Mouse (Mus musculus): Measurements from ENCODE around the gene Ddr2. TPM values are rescaled to one million over a fixed set of nuclear protein-coding genes. Genes with fewer than 3 reads are reported as not detected.
"Not testable (repeated sequence)": the region's sequence is repeated elsewhere in the genome, so short reads cannot be mapped to it uniquely, and the experiment has no call there.

The Ddr2 gene
- polyA plus RNA-seq, 1 experiment from 2014 or later = 53.6 TPM

DNA sequence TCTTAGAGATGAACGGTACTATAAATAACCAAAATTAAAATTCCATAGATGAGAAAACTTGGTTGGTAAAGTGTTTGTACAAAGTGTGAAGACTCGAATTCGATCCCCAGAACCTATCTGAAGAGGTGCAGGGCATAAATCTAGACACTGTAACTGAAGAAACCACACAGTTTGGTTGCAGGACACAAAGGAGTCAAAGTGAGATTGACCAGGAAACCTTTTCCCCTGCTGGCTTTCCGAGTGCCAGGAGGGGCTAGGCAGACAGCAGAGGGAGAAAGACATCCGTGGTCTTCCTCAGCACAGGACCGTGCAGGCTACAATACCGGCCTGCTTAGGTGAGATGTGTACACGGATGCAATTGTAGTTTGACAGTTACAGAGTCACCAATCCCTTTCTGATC, 23.7 kb upstream of the Ddr2 start:
- 87% methylated on average over 8 of the region's 8 CpGs for WGBS
- DNase-seq (no peak), ATAC-seq (ENCODE audit: insufficient read depth) (no peak)
- Histone ChIP-seq H3K4me3 (ENCODE audit: low read depth, low read length) (no peak overlapping the region), H3K9ac (no peak overlapping the region), H3K4me2 (no peak overlapping the region), H3K36me3 (ENCODE audit: insufficient read depth) (no peaks in the 10 kb centered on the region), H3K4me1 (ENCODE audit: insufficient read depth) (no peaks in the 10 kb centered on the region), H3K27me3 (ENCODE audit: insufficient read depth, low read length) (no peaks in the 10 kb centered on the region), H3K9me3 (ENCODE audit: low read depth, low read length) (no peaks in the 10 kb centered on the region), H3K27ac (ENCODE audit: low read depth) (no peak overlapping the region)
- TF ChIP-seq CTCF (IDR thresholded peaks at IDR 0.05; ENCODE audit: low read depth) = no peak

DNA sequence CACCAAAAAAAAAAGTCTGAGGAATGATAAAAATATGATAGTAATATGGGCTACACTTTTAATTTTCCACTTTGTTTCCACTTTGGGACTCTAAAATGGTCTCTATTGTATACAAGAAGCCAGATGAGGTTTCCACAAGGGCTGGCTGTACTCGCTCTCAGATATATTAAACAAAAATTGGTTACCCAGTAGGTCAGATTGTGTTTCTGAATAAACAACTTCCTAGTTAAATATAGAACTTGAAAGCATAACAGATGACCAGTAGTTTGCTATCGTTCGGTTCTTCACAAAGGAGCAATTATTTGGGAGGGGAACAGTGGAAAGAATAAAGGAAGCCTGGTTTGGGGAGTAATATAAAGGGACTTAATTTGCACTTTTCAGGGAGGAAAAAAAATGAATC, 20.4 kb upstream of the Ddr2 start:
- Histone ChIP-seq H3K27me3 (ENCODE audit: insufficient read depth, low read length) (no peaks in the 10 kb centered on the region), H3K27ac (ENCODE audit: low read depth) (no peak overlapping the region), H3K4me1 (ENCODE audit: insufficient read depth) (no peaks in the 10 kb centered on the region), H3K36me3 (ENCODE audit: insufficient read depth) (no peaks in the 10 kb centered on the region), H3K9me3 (ENCODE audit: low read depth, low read length) (no peaks in the 10 kb centered on the region), H3K9ac (no peak overlapping the region), H3K4me3 (ENCODE audit: low read depth, low read length) (no peak overlapping the region), H3K4me2 (no peak overlapping the region)
- 27% methylated on average over 3 of the region's 3 CpGs for WGBS
- DNase-seq (no peak), ATAC-seq (ENCODE audit: insufficient read depth) (no peak)
- TF ChIP-seq CTCF (IDR thresholded peaks at IDR 0.05; ENCODE audit: low read depth) = no peak

DNA sequence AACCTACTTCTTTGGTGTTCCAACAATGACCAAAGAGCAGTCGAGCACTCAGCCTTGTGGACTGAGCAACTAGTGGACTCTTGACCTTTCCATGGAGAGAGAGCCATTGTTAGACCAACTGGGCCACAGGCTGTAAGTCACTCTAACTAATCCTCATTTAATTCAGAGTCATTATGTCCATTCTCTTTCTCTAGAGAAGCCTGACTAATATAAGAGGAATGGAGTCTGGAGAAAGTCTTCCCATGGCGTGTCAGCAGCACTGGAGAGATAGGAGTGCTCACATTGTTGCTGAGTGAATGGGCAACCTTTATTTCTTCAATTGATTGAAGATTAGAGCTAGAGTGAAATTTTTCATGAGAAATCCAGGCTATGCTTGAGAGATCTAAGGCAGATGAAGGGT, 14.1 kb upstream of the Ddr2 start:
- Histone ChIP-seq H3K27ac (ENCODE audit: low read depth) (no peak overlapping the region), H3K4me2 (no peak overlapping the region), H3K36me3 (ENCODE audit: insufficient read depth) (no peaks in the 10 kb centered on the region), H3K27me3 (ENCODE audit: insufficient read depth, low read length) (no peaks in the 10 kb centered on the region), H3K4me3 (ENCODE audit: low read depth, low read length) (no peak overlapping the region), H3K9me3 (ENCODE audit: low read depth, low read length) (no peaks in the 10 kb centered on the region), H3K4me1 (ENCODE audit: insufficient read depth) (no peaks in the 10 kb centered on the region), H3K9ac (no peak overlapping the region)
- ATAC-seq (ENCODE audit: insufficient read depth) (no peak), DNase-seq (no peak)
- WGBS = 83% methylated on average over 2 of the region's 2 CpGs
- no peak for TF ChIP-seq CTCF (IDR thresholded peaks at IDR 0.05; ENCODE audit: low read depth)

GRCm38 (mm10) chr1:170113616-170114015, 3.1 kb upstream of the Ddr2 start:
- ATAC-seq (ENCODE audit: insufficient read depth) = no peak
- Histone ChIP-seq H3K27ac (ENCODE audit: low read depth) (no peak overlapping the region), H3K9ac (no peak overlapping the region), H3K4me2 (no peak overlapping the region), H3K4me3 (ENCODE audit: low read depth, low read length) (no peak overlapping the region), H3K4me1 (ENCODE audit: insufficient read depth) (peaks cover 6% of the 10 kb centered on the region; the same call in 1 of the 2 replicates), H3K27me3 (ENCODE audit: insufficient read depth, low read length) (no peaks in the 10 kb centered on the region), H3K36me3 (ENCODE audit: insufficient read depth) (no peaks in the 10 kb centered on the region), H3K9me3 (ENCODE audit: low read depth, low read length) (no peaks in the 10 kb centered on the region)
- no peak for TF ChIP-seq CTCF (IDR thresholded peaks at IDR 0.05; ENCODE audit: low read depth)
- WGBS = 69% methylated on average over 6 of the region's 6 CpGs
- DNase-seq = no peak

DNA sequence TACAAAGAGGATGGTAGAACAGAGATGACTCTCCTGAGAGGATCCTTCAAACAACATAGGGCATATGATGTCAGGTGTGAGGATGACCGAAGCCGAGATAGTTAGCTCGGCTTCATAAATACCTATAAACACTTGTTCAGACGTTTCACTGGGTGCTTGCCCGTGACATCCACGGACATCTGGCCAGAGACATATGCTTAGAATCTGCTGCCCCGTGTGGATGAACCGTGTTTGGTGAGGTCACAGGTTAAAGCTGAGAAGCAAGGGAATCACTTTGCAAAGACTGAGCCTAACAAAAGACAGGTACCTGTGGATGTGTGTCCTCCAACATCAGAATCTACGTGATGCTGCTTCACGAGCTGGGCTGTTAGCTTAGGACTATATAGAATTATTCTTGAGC, 1.7 kb upstream of the Ddr2 start:
- DNase-seq = no peak
- no peak overlapping the region for H3K4me3 ChIP-seq (ENCODE audit: low read depth, low read length)
- H3K27me3 ChIP-seq (ENCODE audit: insufficient read depth, low read length) = no peaks in the 10 kb centered on the region
- no peaks in the 10 kb centered on the region for H3K36me3 ChIP-seq (ENCODE audit: insufficient read depth)
- H3K9ac ChIP-seq = no peak overlapping the region
- H3K4me2 ChIP-seq = no peak overlapping the region
- H3K9me3 ChIP-seq (ENCODE audit: low read depth, low read length) = no peaks in the 10 kb centered on the region
- no peak overlapping the region for H3K27ac ChIP-seq (ENCODE audit: low read depth)
- TF ChIP-seq CTCF (IDR thresholded peaks at IDR 0.05; ENCODE audit: low read depth) = no peak
- peaks cover 6% of the 10 kb centered on the region; the same call in 1 of the 2 replicates for H3K4me1 ChIP-seq (ENCODE audit: insufficient read depth)
- no peak for ATAC-seq (ENCODE audit: insufficient read depth)
- WGBS = 82% methylated on average over 10 of the region's 10 CpGs

DNA sequence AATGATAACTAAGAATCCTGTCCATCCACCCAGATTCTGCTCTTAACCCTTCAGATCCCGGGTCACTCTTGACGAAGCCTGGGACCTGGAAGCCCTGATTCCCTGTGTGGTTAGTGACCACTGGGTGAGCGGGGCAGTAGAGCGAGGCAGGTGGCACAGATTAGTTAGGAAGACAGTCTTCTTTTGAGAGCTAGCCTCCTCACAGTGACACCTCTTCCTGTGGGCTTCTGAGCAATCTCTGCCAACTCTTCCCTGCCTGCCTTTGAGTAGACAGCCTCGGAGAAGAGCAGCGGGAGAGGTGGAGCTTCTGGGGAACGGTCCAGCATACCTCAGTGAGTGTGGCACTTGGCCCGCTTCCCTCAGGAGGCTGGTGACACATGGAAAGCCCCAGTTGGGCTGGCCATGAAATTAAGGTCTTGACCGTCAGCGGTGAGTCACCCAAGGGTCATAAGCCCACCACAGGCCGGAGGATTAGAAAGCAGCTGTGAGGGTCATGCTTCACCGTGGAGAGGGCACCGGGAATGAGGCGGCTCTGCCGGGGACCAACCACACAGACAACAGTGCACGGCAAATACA, 1.2 kb upstream of the Ddr2 start:
- no peak for TF ChIP-seq CTCF (IDR thresholded peaks at IDR 0.05; ENCODE audit: low read depth)
- ATAC-seq (ENCODE audit: insufficient read depth) = no peak

DNA sequence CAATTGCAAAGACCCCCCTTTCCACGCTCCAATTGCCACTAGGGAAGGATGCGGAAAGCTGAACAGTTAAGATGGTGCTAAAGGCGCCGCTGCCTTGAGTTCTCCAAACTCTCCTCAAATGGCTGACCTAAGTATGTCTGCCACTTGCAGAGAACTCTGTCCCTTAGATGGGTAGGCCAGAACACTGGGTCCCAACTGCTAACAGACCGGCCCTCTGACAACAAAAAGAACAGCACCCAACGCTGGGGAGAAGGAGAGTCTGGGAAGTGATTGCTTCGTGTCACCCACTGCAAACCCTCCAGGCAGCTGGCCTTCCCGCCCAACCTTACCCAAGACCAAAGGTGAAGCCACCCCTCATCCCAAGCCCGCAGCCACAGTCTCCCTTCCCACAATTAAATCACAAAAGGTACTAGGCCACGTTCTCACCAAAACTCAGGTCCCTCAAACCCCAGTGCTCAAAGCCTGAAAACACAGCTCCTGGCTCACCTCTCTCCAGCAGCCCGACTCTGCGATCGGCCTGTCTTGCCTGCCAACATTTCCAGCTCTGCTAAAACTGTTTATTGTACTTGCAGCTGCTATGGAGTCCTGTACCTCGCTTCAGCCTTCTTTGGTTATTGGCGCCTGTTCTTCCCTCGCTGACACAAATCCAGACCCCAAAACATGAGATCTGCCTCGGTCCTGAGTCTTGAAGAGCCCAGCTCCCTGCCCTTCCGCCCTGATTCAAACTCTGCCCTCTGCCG, 616 bp downstream of the Ddr2 start:
- no peak for TF ChIP-seq CTCF (IDR thresholded peaks at IDR 0.05; ENCODE audit: low read depth)
- peak; percentile 70 for DNase-seq
- WGBS = 38% methylated on average over 19 of the region's 19 CpGs

More for the DNA sequence above, 1.2 kb upstream of the Ddr2 start:
- H3K4me3 ChIP-seq (ENCODE audit: low read depth, low read length) = no peak overlapping the region
- no peaks in the 10 kb centered on the region for H3K27me3 ChIP-seq (ENCODE audit: insufficient read depth, low read length)
- peak; percentile 22 for DNase-seq
- peaks cover 6% of the 10 kb centered on the region; the same call in 1 of the 2 replicates for H3K4me1 ChIP-seq (ENCODE audit: insufficient read depth)
- WGBS = 71% methylated on average over 16 of the region's 16 CpGs
- no peaks in the 10 kb centered on the region for H3K36me3 ChIP-seq (ENCODE audit: insufficient read depth)
- H3K9me3 ChIP-seq (ENCODE audit: low read depth, low read length) = no peaks in the 10 kb centered on the region
- H3K9ac ChIP-seq = no peak overlapping the region
- peak overlapping the region; percentile 88; the same call in 1 of the 2 replicates for H3K27ac ChIP-seq (ENCODE audit: low read depth)
- peak overlapping the region; percentile 67 for H3K4me2 ChIP-seq

GRCm38 (mm10) chr1:170102814-170103213, 7.7 kb downstream of the Ddr2 start:
- ATAC-seq (ENCODE audit: insufficient read depth); H3K4me1 ChIP-seq (ENCODE audit: insufficient read depth); H3K36me3 ChIP-seq (ENCODE audit: insufficient read depth); H3K4me2 ChIP-seq; DNase-seq; H3K9ac ChIP-seq; H3K27ac ChIP-seq (ENCODE audit: low read depth); H3K9me3 ChIP-seq (ENCODE audit: low read depth, low read length); H3K4me3 ChIP-seq (ENCODE audit: low read depth, low read length); H3K27me3 ChIP-seq (ENCODE audit: insufficient read depth, low read length): not testable (repeated sequence)
- 88% methylated on average over 6 of the region's 6 CpGs for WGBS

More for the DNA sequence above, 616 bp downstream of the Ddr2 start:
- peak; percentile 76 for ATAC-seq (ENCODE audit: insufficient read depth)
- peak overlapping the region; percentile 63 for H3K9ac ChIP-seq
- H3K36me3 ChIP-seq (ENCODE audit: insufficient read depth) = no peaks in the 10 kb centered on the region
- peak overlapping the region; percentile 88 for H3K27ac ChIP-seq (ENCODE audit: low read depth)
- peak overlapping the region; percentile 43 for H3K4me3 ChIP-seq (ENCODE audit: low read depth, low read length)
- H3K9me3 ChIP-seq (ENCODE audit: low read depth, low read length) = no peaks in the 10 kb centered on the region
- H3K4me1 ChIP-seq (ENCODE audit: insufficient read depth) = peaks cover 6% of the 10 kb centered on the region; the same call in 1 of the 2 replicates
- peak overlapping the region; percentile 67 for H3K4me2 ChIP-seq
- no peaks in the 10 kb centered on the region for H3K27me3 ChIP-seq (ENCODE audit: insufficient read depth, low read length)

Measured in lung, embryonic 14.5 days (tissue).